Mouse (Mus musculus): Measurements from ENCODE around the gene Gm20388.

DNA sequence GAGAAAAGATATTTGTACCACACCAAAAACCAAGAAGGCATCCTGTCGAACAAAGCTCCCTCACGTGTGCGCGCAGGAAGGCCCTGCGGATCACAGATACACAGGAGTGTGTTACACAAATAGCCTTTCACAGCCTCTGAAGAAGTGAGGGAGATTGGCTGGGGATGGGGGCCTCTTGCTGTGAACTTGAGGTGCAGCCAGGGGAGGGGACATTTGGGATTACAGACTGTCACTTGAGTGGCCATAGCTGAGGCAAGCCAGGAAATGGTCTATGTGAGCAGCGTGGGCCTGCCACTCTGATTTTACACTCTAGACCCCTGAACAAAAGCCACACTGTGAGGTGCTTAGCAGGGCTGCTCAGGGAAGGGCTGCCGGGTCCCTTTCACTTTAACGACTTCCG is 1601.1 kb downstream of the Gm20388 start:
- TF ChIP-seq CTCF (IDR thresholded peaks at IDR 0.05; ENCODE audit: low read depth) (no peak), EP300 (IDR thresholded peaks at IDR 0.05; ENCODE audit: low read depth) (no peak)

Measured in liver, embryonic 14.5 days (tissue).